Mouse (Mus musculus) midbrain, embryonic 11.5 days (tissue): ENCODE results near the gene Kif2a. TPM values are rescaled to one million over a fixed set of nuclear protein-coding genes. Genes with fewer than 3 reads are reported as not detected.

Experiments
- ATAC-seq: fragments of 200-750 bp; cut with Nextera tagmentation; 2 replicates; pipeline ENCODE4 v1.8.0; 2017; ENCODE audit warnings: moderate TSS enrichment, moderate library complexity; ENCODE audit not compliant: low FRiP score
- DNase-seq: peaks from one replicate; pipeline ENCODE4 v3.0.0; 2015; ENCODE audit warnings: low spot score; ENCODE audit errors: missing footprints
- H3K27ac ChIP-seq: fragments of 300-500 bp; sonication (generic); 2 replicates; pipeline ENCODE4 v1.5.1; 2014; ENCODE audit warnings: low read depth, low read length
- H3K27me3 ChIP-seq: fragments of 300-500 bp; sonication (generic); 2 replicates; pipeline ENCODE4 v1.6.1; 2014; ENCODE audit warnings: mild to moderate bottlenecking, low read length, moderate library complexity, mixed read lengths; ENCODE audit not compliant: control insufficient read depth, insufficient read depth
- H3K36me3 ChIP-seq: fragments of 300-500 bp; sonication (generic); 2 replicates; pipeline ENCODE4 v1.6.1; 2014; ENCODE audit warnings: mild to moderate bottlenecking, low read length, moderate library complexity, mixed read lengths; ENCODE audit not compliant: control insufficient read depth, insufficient read depth
- H3K4me1 ChIP-seq: fragments of 300-500 bp; sonication (generic); 2 replicates; pipeline ENCODE4 v1.6.1; 2014; ENCODE audit warnings: low read length; ENCODE audit not compliant: control insufficient read depth, insufficient read depth
- H3K4me2 ChIP-seq: fragments of 300-500 bp; sonication (generic); 2 replicates; pipeline ENCODE4 v1.6.1; 2014; ENCODE audit warnings: mild to moderate bottlenecking, moderate library complexity
- H3K4me3 ChIP-seq: fragments of 300-500 bp; sonication (generic); 2 replicates; pipeline ENCODE4 v1.5.1; 2014; ENCODE audit warnings: low read depth, low read length
- H3K9ac ChIP-seq: fragments of 300-500 bp; sonication (generic); 2 replicates; pipeline ENCODE4 v1.6.1; 2014; ENCODE audit warnings: low read length
- H3K9me3 ChIP-seq: fragments of 300-500 bp; sonication (generic); 2 replicates; pipeline ENCODE4 v1.6.1; 2016; ENCODE audit warnings: low read length; ENCODE audit not compliant: control insufficient read depth
- WGBS: fragments of 180-500 bp; shearing (Covaris S2); extraction: QIAGEN DNeasy Blood & Tissue Kit; methylation state at CpG from one replicate; pipeline ENCODE4 v1.1.7; 2014; 5-methylcytosine and 5-hydroxymethylcytosine counted together
- polyA plus RNA-seq: library from polyadenylated mRNA; unstranded; fragments of >200 nt; fragmentation: Nextera tagmentation; extraction: Ambion mirVana; gene quantifications from 2 replicates; pipeline ENCODE4 v1.2.1, GENCODE M21; 2014

Kif2a gene
- polyA plus RNA-seq, 1 experiment from 2014 or later: 30.1 TPM

DNA sequence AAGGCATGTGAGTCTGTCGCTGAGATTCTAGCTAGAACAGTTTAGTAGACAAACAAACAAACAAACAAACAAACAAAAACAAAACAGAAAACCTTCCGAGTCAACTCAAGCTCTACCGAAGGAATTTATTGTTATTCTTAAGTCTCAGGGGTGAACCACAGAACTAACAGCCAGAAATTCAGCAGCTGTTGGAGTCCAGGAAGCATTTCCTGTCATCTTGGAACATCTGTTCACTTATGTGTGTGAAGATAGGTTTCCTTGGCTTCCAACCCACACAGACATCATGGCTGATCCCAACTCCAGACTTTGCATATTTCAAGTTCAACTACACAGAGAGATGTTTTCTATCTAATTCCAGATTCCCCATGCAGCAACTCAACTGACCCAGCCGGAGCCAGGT, 32.6 kb upstream of the Kif2a start:
- WGBS: 87% methylated on average over 4 of the region's 4 CpGs
- Histone ChIP-seq H3K9ac (no peak overlapping the region), H3K9me3 (no peaks in the 10 kb centered on the region), H3K4me1 (no peaks in the 10 kb centered on the region), H3K36me3 (no peaks in the 10 kb centered on the region), H3K27me3 (no peaks in the 10 kb centered on the region), H3K4me2 (no peak overlapping the region), H3K4me3 (no peak overlapping the region), H3K27ac (no peak overlapping the region)
- no peak for ATAC-seq
- DNase-seq: no peak

DNA sequence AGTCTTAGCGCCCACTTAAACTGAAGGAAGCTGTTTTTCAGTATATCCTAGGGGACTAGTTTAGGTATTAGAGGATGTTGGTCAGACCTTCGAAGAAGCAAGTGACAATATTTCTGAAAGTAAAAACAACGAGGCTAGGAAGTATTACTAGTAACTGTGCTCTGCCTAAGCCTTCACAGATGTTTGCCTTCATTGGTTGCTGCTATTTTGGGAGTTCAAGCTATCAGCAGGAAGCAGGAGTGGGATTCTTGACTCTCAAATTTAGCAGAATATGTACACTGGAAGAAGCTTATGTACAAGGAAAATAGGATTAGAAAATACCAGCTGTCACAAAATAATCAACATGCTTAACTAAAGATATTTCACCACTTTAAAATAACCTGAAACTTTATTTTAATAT, 29.4 kb upstream of the Kif2a start:
- 79% methylated on average over 3 of the region's 3 CpGs for WGBS

DNA sequence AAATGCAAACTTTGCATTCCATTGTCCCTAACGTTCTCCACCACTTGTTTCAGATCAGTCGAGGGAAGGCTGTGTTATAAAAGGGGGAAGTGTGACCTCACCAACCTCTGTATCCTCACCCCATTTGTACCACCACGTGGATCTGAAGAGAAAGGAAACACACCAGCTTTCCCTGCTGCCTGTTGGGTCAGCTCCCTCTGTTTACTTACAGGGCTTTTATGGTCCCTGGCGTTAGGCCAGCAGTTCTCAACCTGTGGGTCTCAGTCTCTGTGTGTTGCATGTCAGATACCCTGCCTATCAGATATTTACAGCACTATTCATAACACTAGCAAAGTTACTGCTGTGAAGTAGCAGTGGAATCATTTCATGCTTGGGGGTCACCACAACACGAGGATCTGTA, 22.3 kb upstream of the Kif2a start:
- H3K27ac ChIP-seq: no peak overlapping the region
- WGBS: 54% methylated on average over 5 of the region's 5 CpGs
- H3K4me1 ChIP-seq: no peaks in the 10 kb centered on the region

More for the DNA sequence above, 29.4 kb upstream of the Kif2a start:
- Histone ChIP-seq H3K4me1 (no peaks in the 10 kb centered on the region), H3K9me3 (no peaks in the 10 kb centered on the region), H3K4me2 (no peak overlapping the region), H3K36me3 (no peaks in the 10 kb centered on the region), H3K27ac (no peak overlapping the region), H3K9ac (no peak overlapping the region), H3K27me3 (no peaks in the 10 kb centered on the region), H3K4me3 (no peak overlapping the region)
- DNase-seq (no peak), ATAC-seq (no peak)

DNA sequence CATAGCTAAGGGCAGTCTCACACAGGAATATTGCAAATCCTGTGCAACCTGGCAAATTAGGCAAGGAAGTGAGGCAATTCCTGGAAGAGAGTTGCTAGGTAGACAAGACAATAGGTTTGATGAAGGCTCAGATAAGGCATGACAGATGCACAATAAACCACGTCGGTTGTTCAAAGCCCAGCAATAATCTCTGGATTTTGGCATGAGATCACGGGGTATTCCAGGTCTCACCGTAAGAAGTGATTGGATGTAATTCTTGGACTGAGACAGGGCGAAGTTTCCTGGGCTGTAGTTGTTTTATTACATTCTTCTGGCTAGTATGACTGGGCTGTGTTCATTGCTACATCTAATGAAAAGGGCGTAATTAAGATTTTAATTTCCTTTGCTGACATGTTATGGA, 20.6 kb upstream of the Kif2a start:
- no peak overlapping the region for H3K4me2 ChIP-seq
- H3K9me3 ChIP-seq: no peaks in the 10 kb centered on the region
- no peaks in the 10 kb centered on the region for H3K4me1 ChIP-seq
- DNase-seq: no peak
- WGBS: 84% methylated on average over 6 of the region's 6 CpGs
- no peaks in the 10 kb centered on the region for H3K36me3 ChIP-seq
- no peak overlapping the region for H3K27ac ChIP-seq
- no peak overlapping the region for H3K9ac ChIP-seq
- H3K4me3 ChIP-seq: no peak overlapping the region
- no peaks in the 10 kb centered on the region for H3K27me3 ChIP-seq
- ATAC-seq: no peak

More for the DNA sequence above, 22.3 kb upstream of the Kif2a start:
- no peaks in the 10 kb centered on the region for H3K9me3 ChIP-seq
- no peak for ATAC-seq
- no peaks in the 10 kb centered on the region for H3K27me3 ChIP-seq
- H3K4me2 ChIP-seq: no peak overlapping the region
- H3K4me3 ChIP-seq: no peak overlapping the region
- H3K9ac ChIP-seq: no peak overlapping the region
- no peaks in the 10 kb centered on the region for H3K36me3 ChIP-seq
- no peak for DNase-seq

DNA sequence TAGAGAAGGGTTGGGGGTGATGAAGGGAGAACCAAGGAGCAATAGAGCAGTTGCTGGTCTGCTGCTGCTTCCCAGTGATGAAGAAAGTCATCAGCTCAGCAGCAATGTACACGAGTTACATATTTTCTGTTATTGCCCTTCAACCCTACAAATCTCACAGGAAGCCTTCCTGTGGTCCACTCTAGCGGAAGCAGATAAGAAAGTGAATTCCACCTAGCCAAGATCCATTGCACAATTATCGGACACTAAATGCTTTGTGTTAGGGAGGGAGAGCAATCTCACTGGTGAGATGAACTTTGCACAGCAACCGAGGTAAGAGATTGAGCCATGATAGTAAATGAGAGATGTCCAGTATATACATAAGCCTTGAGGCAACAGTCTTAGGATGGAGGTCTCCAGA, 17.6 kb upstream of the Kif2a start:
- Histone ChIP-seq H3K4me1 (no peaks in the 10 kb centered on the region), H3K9me3 (no peaks in the 10 kb centered on the region), H3K36me3 (no peaks in the 10 kb centered on the region), H3K27me3 (no peaks in the 10 kb centered on the region), H3K27ac (no peak overlapping the region), H3K4me2 (no peak overlapping the region), H3K4me3 (no peak overlapping the region), H3K9ac (no peak overlapping the region)
- whole genome bisulfite sequencing: 81% methylated on average over 4 of the region's 4 CpGs
- no peak for DNase-seq
- no peak for ATAC-seq

DNA sequence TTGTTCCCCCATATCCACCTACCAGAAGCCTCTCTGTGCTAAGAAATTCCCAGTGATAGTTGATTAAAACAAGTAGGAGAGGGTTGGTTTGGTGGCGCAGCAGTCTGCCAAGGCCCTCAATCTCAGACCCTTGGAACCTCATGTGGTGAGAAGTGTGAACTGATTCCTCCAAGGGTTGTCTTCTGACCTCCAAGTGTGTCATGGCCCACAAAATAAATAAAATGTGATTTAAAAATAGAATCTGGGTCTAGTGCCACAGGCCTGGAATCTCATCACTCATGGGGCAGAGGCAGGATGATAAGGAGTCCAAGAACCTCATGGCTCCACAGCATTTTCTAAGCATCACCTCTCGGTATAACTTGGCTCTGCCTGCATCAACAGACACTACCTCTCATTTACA, 16.4 kb upstream of the Kif2a start:
- Histone ChIP-seq H3K4me1 (no peaks in the 10 kb centered on the region), H3K4me2 (no peak overlapping the region), H3K9me3 (no peaks in the 10 kb centered on the region), H3K27ac (no peak overlapping the region), H3K27me3 (no peaks in the 10 kb centered on the region), H3K4me3 (no peak overlapping the region), H3K36me3 (no peaks in the 10 kb centered on the region), H3K9ac (no peak overlapping the region)
- DNase-seq: no peak
- no peak for ATAC-seq
- WGBS: 93% methylated on average over 2 of the region's 2 CpGs

DNA sequence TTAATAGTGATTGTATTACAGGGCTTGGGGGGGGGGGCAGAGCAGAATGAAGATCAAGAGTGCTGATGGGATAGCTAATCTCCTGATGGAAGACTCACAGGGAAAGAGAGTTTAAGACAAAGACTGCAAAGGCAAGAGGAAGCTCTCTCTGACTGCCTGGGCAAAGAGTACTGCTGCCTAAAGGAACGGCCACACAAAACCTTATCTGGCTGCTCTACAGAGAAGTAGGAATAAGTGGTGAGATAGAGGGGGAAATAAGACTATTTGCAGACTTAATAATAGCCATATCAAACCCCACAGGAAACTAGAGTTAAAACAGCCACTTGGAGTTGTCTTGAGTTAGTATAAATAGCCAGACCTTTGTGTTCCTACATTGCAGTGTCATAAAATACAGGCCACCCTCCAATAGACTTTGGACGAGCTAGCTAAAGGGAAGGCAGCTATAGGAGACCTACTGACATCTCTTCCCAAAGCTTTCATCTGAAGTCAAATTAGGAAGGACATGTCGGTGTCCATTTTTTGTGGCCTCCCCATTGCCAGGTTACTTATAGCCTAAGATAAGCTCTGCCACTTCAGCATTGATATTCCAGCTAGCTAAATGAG, 13.7 kb upstream of the Kif2a start:
- Histone ChIP-seq H3K27me3 (no peaks in the 10 kb centered on the region), H3K36me3 (no peaks in the 10 kb centered on the region), H3K4me1 (no peaks in the 10 kb centered on the region), H3K9me3 (no peaks in the 10 kb centered on the region), H3K4me3 (no peak overlapping the region), H3K27ac (no peak overlapping the region), H3K9ac (no peak overlapping the region), H3K4me2 (no peak overlapping the region)
- no peak for ATAC-seq
- WGBS: 89% methylated on average over 3 of the region's 3 CpGs
- no peak for DNase-seq

DNA sequence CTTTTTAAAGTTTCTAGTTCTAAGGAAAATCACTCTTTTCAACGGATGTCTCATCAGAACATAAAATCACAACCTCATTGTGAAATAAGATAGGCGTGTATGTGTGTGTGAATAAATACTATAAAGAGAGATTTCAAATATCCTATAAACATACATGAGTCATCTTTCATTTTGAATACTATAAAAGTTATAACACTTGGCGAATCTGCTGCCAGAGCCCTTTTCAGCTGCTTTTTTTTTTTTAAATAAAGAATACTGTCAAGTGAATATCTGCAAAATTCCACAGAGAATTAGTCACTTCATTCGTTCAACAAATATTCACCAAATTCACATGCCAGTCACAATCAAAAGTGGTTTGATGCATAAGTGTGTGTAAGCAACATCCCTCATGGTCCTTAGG, 13.2 kb upstream of the Kif2a start:
- DNase-seq (no peak), ATAC-seq (no peak)
- Histone ChIP-seq H3K4me3 (no peak overlapping the region), H3K9ac (no peak overlapping the region), H3K36me3 (no peaks in the 10 kb centered on the region), H3K4me2 (no peak overlapping the region), H3K27ac (no peak overlapping the region), H3K27me3 (no peaks in the 10 kb centered on the region), H3K4me1 (no peaks in the 10 kb centered on the region), H3K9me3 (no peaks in the 10 kb centered on the region)
- WGBS: 89% methylated on average over 4 of the region's 4 CpGs

DNA sequence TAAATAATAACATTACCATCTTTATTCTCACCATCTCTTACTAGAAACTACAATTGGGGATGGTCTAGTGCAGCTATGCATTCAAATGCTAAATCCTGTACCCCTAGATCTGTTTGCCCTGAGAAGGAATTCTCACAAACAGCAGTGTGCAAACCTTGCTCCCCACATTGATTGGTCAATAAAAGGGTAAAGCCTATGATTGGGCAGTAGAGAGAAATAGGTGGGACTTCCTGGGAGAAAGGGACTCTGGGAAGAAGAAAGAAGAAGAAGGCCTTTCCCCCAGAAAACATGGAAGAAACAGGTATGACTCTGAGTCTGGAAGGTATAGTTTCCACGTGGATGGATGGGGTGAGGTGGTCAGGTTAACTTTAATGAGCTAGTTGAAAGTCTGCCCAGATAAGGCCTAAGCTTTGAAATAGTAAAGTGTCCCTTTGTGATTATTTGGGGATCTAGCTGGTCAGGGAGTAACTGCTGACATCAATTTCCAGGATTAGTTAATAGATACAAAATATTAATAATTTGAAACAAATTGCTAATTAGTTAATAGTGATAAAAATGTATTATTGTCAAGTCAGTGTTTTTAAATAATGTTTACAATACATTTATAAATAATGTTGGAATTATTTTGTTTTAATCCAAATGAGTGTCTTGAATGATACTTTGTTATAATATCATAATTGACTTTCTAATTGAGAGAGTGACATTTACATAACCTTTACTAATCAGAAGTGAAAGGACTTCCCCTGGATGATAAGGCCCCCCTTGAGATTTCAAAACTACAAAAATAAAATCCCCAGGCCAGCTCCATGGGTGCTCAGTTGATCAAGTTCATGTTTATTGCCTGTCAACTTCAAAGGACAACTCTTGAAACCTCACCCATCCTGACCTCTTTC, 12.3 kb upstream of the Kif2a start:
- 53% methylated on average over 1 of the region's 1 CpGs for WGBS
- no peaks in the 10 kb centered on the region for H3K4me1 ChIP-seq
- no peaks in the 10 kb centered on the region for H3K27me3 ChIP-seq
- no peaks in the 10 kb centered on the region for H3K9me3 ChIP-seq
- no peaks in the 10 kb centered on the region for H3K36me3 ChIP-seq
- no peak overlapping the region for H3K4me3 ChIP-seq
- DNase-seq (no peak), ATAC-seq (no peak)
- no peak overlapping the region for H3K4me2 ChIP-seq
- H3K27ac ChIP-seq: no peak overlapping the region
- no peak overlapping the region for H3K9ac ChIP-seq
